8 mouse cellular contexts compared by ENCODE assay signal in the genomic region with DNA sequence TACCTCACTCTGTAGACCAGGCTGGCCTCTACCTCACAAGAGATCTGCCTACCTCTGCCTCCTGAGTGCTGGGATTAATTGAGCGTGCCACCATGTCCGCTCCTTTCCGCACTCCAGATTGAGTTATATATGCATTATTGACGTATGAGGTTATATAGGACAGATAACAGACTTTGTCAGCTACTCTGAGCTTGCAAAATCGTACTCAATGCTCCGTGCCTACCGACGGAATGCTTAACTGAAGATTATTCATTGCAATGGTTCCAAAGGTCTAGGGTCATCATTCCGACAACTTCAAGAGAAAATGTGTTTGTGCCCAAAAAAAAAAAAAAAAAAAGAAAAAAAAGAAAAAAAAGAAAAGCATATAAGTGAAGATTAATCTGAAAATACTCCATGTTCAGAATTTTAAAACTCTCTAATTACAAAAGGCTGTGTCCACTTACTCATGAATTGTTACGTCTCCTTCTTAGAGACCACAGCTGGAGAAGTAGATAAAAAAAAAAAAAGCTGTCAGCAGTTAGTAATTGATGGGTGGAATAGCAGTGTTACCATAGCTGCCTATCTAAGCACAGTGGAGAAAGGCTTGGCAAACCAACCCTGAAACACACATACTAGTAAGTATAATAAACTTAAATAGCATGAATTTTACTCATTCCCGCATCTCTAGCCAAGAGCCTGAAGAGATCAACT. TPM values are rescaled to one million over a fixed set of nuclear protein-coding genes. Genes with fewer than 3 reads are reported as not detected.
DNase-seq lines count a peak whose midpoint lies in the region; ATAC-seq and TF ChIP-seq lines count a peak whose summit lies in the region.

No protein-coding gene starts in this region.

- H3K36me3 ChIP-seq in lung, embryonic 15.5 days, result no peaks in the 10 kb centered on the region
- no peaks in the 10 kb centered on the region for H3K36me3 ChIP-seq in kidney, adult 2 months (ENCODE audit: control insufficient read depth, insufficient read depth, low read length)
- H3K36me3 ChIP-seq in midbrain, embryonic 14.5 days (ENCODE audit: control insufficient read depth, insufficient read depth, low read length), result peaks cover 7% of the 10 kb centered on the region; the same call in 1 of the 2 replicates

- no peaks in the 10 kb centered on the region for H3K27me3 ChIP-seq in lung, embryonic 15.5 days
- no peaks in the 10 kb centered on the region for H3K27me3 ChIP-seq in kidney, adult 2 months (replicated peaks; ENCODE audit: control insufficient read depth, insufficient read depth, low read length)
- no peaks in the 10 kb centered on the region for H3K27me3 ChIP-seq in midbrain, embryonic 14.5 days (ENCODE audit: control insufficient read depth, insufficient read depth, low read length)

- peak overlapping the region; percentile 79 for H3K4me3 ChIP-seq in lung, embryonic 15.5 days
- H3K4me3 ChIP-seq in kidney, adult 2 months (ENCODE audit: insufficient read depth, low read depth, low read length), result peak overlapping the region; percentile 98
- H3K4me3 ChIP-seq in midbrain, embryonic 14.5 days (replicated peaks; ENCODE audit: low read depth, low read length), result peak overlapping the region; percentile 72

- 43% methylated on average over 11 of the region's 11 CpGs for WGBS in lung, embryonic 15.5 days
- WGBS in kidney, adult 2 months, result 36% methylated on average over 11 of the region's 11 CpGs
- 66% methylated on average over 11 of the region's 11 CpGs for WGBS in midbrain, embryonic 14.5 days

- H3K9me3 ChIP-seq in lung, embryonic 15.5 days, result no peaks in the 10 kb centered on the region
- no peaks in the 10 kb centered on the region for H3K9me3 ChIP-seq in midbrain, embryonic 14.5 days (ENCODE audit: control insufficient read depth, low read length)

- no peak for TF ChIP-seq CTCF in kidney, adult 2 months (conservative IDR thresholded peaks at IDR 0.05; ENCODE audit: insufficient read depth, insufficient read length, low read depth, low read length)

- peak overlapping the region; percentile 96 for H3K27ac ChIP-seq in lung, embryonic 15.5 days
- H3K27ac ChIP-seq in kidney, adult 2 months (ENCODE audit: insufficient read depth, low read depth, low read length), result peak overlapping the region; percentile 98
- peak overlapping the region; percentile 96 for H3K27ac ChIP-seq in midbrain, embryonic 14.5 days (replicated peaks; ENCODE audit: low read depth, low read length)

- H3K4me1 ChIP-seq in lung, embryonic 15.5 days, result peaks cover 12% of the 10 kb centered on the region
- peaks cover 13% of the 10 kb centered on the region for H3K4me1 ChIP-seq in kidney, adult 2 months (ENCODE audit: control insufficient read depth, insufficient read depth, low read length)
- H3K4me1 ChIP-seq in midbrain, embryonic 14.5 days (ENCODE audit: control insufficient read depth, insufficient read depth, low read length), result peaks cover 3% of the 10 kb centered on the region; the same call in 1 of the 2 replicates

- peak overlapping the region; percentile 66 for H3K4me2 ChIP-seq in lung, embryonic 15.5 days
- peak overlapping the region; percentile 58 for H3K4me2 ChIP-seq in midbrain, embryonic 14.5 days (ENCODE audit: low read length)

- peak; percentile 35; the same call in 1 of the 2 replicates for ATAC-seq in lung, embryonic 15.5 days (ENCODE audit: borderline replicate concordance, extremely low read depth, low FRiP score, low TSS enrichment)
- peak; percentile 56 for ATAC-seq in erythroblast, adult 5-6 weeks (replicated peaks; ENCODE audit: low FRiP score, poor library complexity, severe bottlenecking)
- peak; percentile 29; the same call in 1 of the 2 replicates for ATAC-seq in midbrain, embryonic 14.5 days (ENCODE audit: low FRiP score, low TSS enrichment)

- no peak for DNase-seq in lung, postnatal 36 days
- DNase-seq in kidney, adult 2 months, result peak; percentile 74
- no peak for DNase-seq in midbrain, embryonic 14.5 days
- DNase-seq in spleen, postnatal 14 days (ENCODE audit: low spot score in 2 of 2), result no peak
- no peak for DNase-seq in adrenal gland, postnatal 4 days (ENCODE audit: low spot score in 2 of 2)
- DNase-seq in gastrocnemius, adult 18-20 months (ENCODE audit: low spot score), result no peak

- TF ChIP-seq POLR2A in kidney, adult 2 months (IDR thresholded peaks at IDR 0.05; ENCODE audit: low read depth, low read length), result no peak

- peak overlapping the region; percentile 75 for H3K9ac ChIP-seq in lung, embryonic 15.5 days
- peak overlapping the region; percentile 21; the same call in 1 of the 2 replicates for H3K9ac ChIP-seq in midbrain, embryonic 14.5 days (replicated peaks; ENCODE audit: low read length)

RNA-seq across cellular contexts. Expression of a gene that starts 1.0 kb away (rescaled TPM):
- 167 and 169 TPM in 2 replicates for polyA plus RNA-seq in lung, embryonic 15.5 days (2015; fragmentation: Nextera tagmentation; extraction: Ambion mirVana)
- total RNA-seq in erythroblast, adult 5-6 weeks (2015; ENCODE audit: low replicate concordance), result 13.0 and 19.8 TPM in 2 replicates
- 13.2 and 22.6 TPM in 2 replicates for total RNA-seq in erythroblast, adult 5-6 weeks (2017; ENCODE audit: low replicate concordance)
- 105 and 131 TPM in 2 replicates for polyA plus RNA-seq in kidney, adult 2 months (2012; rRNA removed)
- polyA plus RNA-seq in midbrain, embryonic 14.5 days (2014; fragmentation: Nextera tagmentation; extraction: Ambion mirVana), result 132 and 142 TPM in 2 replicates
- total RNA-seq in adrenal gland, postnatal 4 days (2021), result 100 to 1,000 TPM in 1 of 2 experiments, 10 to 100 TPM in 1; 95.5 to 102 TPM
- 100 to 1,000 TPM; 133 to 143 TPM for total RNA-seq in gastrocnemius, adult 18-20 months (2021)

RNA-seq across cellular contexts. Expression of a gene that starts 12.8 kb away (rescaled TPM):
- 94.2 and 101 TPM in 2 replicates for polyA plus RNA-seq in lung, embryonic 15.5 days (2015; fragmentation: Nextera tagmentation; extraction: Ambion mirVana)
- total RNA-seq in erythroblast, adult 5-6 weeks (2015; ENCODE audit: low replicate concordance), result 5.0 and 16.1 TPM in 2 replicates
- 12.5 and 13.5 TPM in 2 replicates for total RNA-seq in erythroblast, adult 5-6 weeks (2017; ENCODE audit: low replicate concordance)
- 13.4 and 15.4 TPM in 2 replicates for polyA plus RNA-seq in kidney, adult 2 months (2012; rRNA removed)
- polyA plus RNA-seq in midbrain, embryonic 14.5 days (2014; fragmentation: Nextera tagmentation; extraction: Ambion mirVana), result 43.2 and 46.0 TPM in 2 replicates
- 10 to 100 TPM; 66.5 to 68.2 TPM for total RNA-seq in adrenal gland, postnatal 4 days (2021)
- total RNA-seq in gastrocnemius, adult 18-20 months (2021), result 10 to 100 TPM; 12.1 to 13.9 TPM

RNA-seq across cellular contexts. Expression of a gene that starts 32.2 kb away (rescaled TPM):
- 37.4 and 38.1 TPM in 2 replicates for polyA plus RNA-seq in lung, embryonic 15.5 days (2015; fragmentation: Nextera tagmentation; extraction: Ambion mirVana)
- 29.9 and 45.5 TPM in 2 replicates for total RNA-seq in erythroblast, adult 5-6 weeks (2015; ENCODE audit: low replicate concordance)
- total RNA-seq in erythroblast, adult 5-6 weeks (2017; ENCODE audit: low replicate concordance), result 19.2 and 24.7 TPM in 2 replicates
- polyA plus RNA-seq in kidney, adult 2 months (2012; rRNA removed), result 0.19 and 0.23 TPM in 2 replicates
- 5.1 and 8.3 TPM in 2 replicates for polyA plus RNA-seq in midbrain, embryonic 14.5 days (2014; fragmentation: Nextera tagmentation; extraction: Ambion mirVana)
- 10 to 100 TPM in 1 of 2 experiments, 1 to 10 TPM in 1; 9.3 to 12.9 TPM for total RNA-seq in adrenal gland, postnatal 4 days (2021)
- not detected for total RNA-seq in gastrocnemius, adult 18-20 months (2021)

RNA-seq across cellular contexts. Expression of a gene that starts 42.9 kb away (rescaled TPM):
- polyA plus RNA-seq in lung, embryonic 15.5 days (2015; fragmentation: Nextera tagmentation; extraction: Ambion mirVana), result 291 and 295 TPM in 2 replicates
- 64.0 and 69.2 TPM in 2 replicates for total RNA-seq in erythroblast, adult 5-6 weeks (2015; ENCODE audit: low replicate concordance)
- 97.6 and 133 TPM in 2 replicates for total RNA-seq in erythroblast, adult 5-6 weeks (2017; ENCODE audit: low replicate concordance)
- polyA plus RNA-seq in kidney, adult 2 months (2012; rRNA removed), result 1.0 and 1.1 TPM in 2 replicates
- polyA plus RNA-seq in midbrain, embryonic 14.5 days (2014; fragmentation: Nextera tagmentation; extraction: Ambion mirVana), result 31.0 and 69.9 TPM in 2 replicates
- 10 to 100 TPM; 42.2 to 59.1 TPM for total RNA-seq in adrenal gland, postnatal 4 days (2021)
- total RNA-seq in gastrocnemius, adult 18-20 months (2021), result not detected

Comparison
In these comparisons a context has a peak if more than half of its experiments do, and no peak if none do; other contexts are left out.
1. RNA of a gene that starts 1.0 kb away (total RNA-seq): 133 to 143 TPM in gastrocnemius, adult 18-20 months and 95.5 to 102 TPM in adrenal gland, postnatal 4 days; 13.0 to 22.6 TPM in erythroblast, adult 5-6 weeks; every median in the first group is over 4 times any median in the second.
2. RNA of a gene that starts 32.2 kb away (total RNA-seq): 19.2 to 45.5 TPM in erythroblast, adult 5-6 weeks and 9.3 to 12.9 TPM in adrenal gland, postnatal 4 days; not detected in gastrocnemius, adult 18-20 months; every median in the first group is over 4 times any median in the second.
3. Peak in every context shown above with its lines, with median percentiles within 50 percentile points of each other: ATAC-seq, H3K27ac ChIP-seq and H3K4me3 ChIP-seq.